Mouse (Mus musculus) mammary gland, adult 2 months (tissue): ENCODE results near the gene Gm6205. TPM values are rescaled to one million over a fixed set of nuclear protein-coding genes. Genes with fewer than 3 reads are reported as not detected.

Experiments
- polyA plus RNA-seq: library from polyadenylated mRNA; depleted of rRNA; stranded (reverse); fragments of >200 nt; gene quantifications from 2 replicates; pipeline ENCODE4 v1.2.3, GENCODE M21; 2012; ENCODE audit warnings: low replicate concordance; rRNA removed

Gm6205 gene
- polyA plus RNA-seq = not detected in 2 replicates

GRCm38 (mm10) chr5:94648082-94648481, at the start of gene Gm6205:
TSS of gene Gm6205 (plus strand) at chr5:94648382.

GRCm38 (mm10) chr5:94616242-94616641, 31.9 kb upstream of the Gm6205 start, which contains the start of gene Gm3147:
TSS of gene Gm3147 (minus strand) at chr5:94616342.

GRCm38 (mm10) chr5:94623679-94624078, 24.5 kb upstream of the Gm6205 start, which contains the start of gene Gm6509:
TSS of gene Gm6509 (plus strand) at chr5:94623979.

Other genes starting within 250 kb of the Gm6205 start
- not detected in 2 replicates for gene Gm7682, start 202.6 kb upstream of the Gm6205 start, polyA plus RNA-seq
- not detected in 2 replicates for gene Gm3139, start 122.1 kb upstream of the Gm6205 start, polyA plus RNA-seq
- gene Gm3147, start 32.0 kb upstream of the Gm6205 start, polyA plus RNA-seq = not detected in 2 replicates
- not detected in 2 replicates for gene Gm6509, start 24.4 kb upstream of the Gm6205 start, polyA plus RNA-seq
- gene Gm3183, start 217.1 kb downstream of the Gm6205 start, polyA plus RNA-seq = not detected in 2 replicates